Mouse (Mus musculus): ENCODE data around the gene Cadps2. TPM values are rescaled to one million over a fixed set of nuclear protein-coding genes. Genes with fewer than 3 reads are reported as not detected.

The Cadps2 gene
- polyA plus RNA-seq, 1 experiment = 5.0 TPM

DNA sequence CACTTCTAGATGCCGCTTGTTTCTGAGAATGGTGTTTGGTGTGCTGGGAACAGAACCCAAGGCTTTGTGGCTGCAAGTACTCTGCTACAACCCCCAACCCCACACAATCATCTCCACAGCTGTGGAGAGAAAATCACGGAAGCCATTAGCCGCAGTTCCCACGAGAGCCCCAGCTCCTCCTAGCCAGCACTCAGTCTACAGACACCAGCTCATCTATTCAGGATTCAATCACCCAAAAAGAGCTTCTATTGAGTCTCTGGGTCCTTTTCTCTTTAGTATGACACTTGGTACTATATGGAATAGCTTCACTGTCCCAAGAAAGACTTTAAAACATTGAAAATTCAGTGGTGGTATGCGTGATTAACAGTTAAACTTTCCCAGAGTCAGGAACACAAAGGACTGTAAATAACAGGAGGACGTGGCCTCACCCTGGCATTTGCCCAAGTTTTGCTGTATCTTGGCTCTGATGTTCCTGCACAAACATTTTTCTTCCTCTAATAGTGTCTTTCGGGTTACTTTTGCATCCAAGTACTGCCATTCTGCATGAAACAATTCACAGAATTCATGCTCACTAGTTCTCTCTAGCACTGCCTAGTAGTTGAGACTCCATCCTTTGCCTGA, 191.5 kb downstream of the Cadps2 start:
- Histone ChIP-seq H3K4me1 (ENCODE audit: control insufficient read depth, insufficient read depth, low read length) (no peaks in the 10 kb centered on the region), H3K27ac (ENCODE audit: insufficient read depth, low read depth, low read length) (no peak overlapping the region), H3K4me3 (ENCODE audit: insufficient read depth, low read depth, low read length) (no peak overlapping the region), H3K27me3 (replicated peaks; ENCODE audit: control insufficient read depth, insufficient read depth, low read length) (no peaks in the 10 kb centered on the region), H3K36me3 (ENCODE audit: control insufficient read depth, insufficient read depth, low read length) (no peaks in the 10 kb centered on the region)
- TF ChIP-seq CTCF (conservative IDR thresholded peaks at IDR 0.05; ENCODE audit: insufficient read depth, insufficient read length, low read depth, low read length) = no peak
- 60% methylated on average over 7 of the region's 7 CpGs for WGBS
- DNase-seq = peak; percentile 51

DNA sequence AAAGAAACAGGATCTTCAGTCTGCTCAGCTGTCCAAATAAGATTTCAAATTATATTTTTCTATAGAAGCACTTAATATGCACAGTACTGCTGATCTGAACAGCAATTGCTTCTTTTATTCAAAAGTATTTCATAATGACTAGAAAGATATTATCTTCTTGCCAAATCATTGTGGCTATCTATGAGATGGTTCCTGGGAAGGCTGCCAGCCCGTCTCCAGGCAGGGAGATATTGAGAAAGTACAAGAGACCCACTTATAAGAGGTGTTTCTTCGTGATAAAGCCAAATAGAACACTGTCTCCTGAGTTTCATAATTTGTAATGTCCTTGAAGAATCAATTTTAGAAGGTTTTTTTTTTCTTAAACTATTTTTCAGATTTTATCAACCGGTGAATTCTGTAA, 202.1 kb downstream of the Cadps2 start:
- Histone ChIP-seq H3K4me3 (ENCODE audit: insufficient read depth, low read depth, low read length) (no peak overlapping the region), H3K4me1 (ENCODE audit: control insufficient read depth, insufficient read depth, low read length) (no peaks in the 10 kb centered on the region), H3K36me3 (ENCODE audit: control insufficient read depth, insufficient read depth, low read length) (no peaks in the 10 kb centered on the region), H3K27me3 (replicated peaks; ENCODE audit: control insufficient read depth, insufficient read depth, low read length) (no peaks in the 10 kb centered on the region), H3K27ac (ENCODE audit: insufficient read depth, low read depth, low read length) (no peak overlapping the region)
- TF ChIP-seq POLR2A (IDR thresholded peaks at IDR 0.05; ENCODE audit: low read depth, low read length) (no peak), CTCF (conservative IDR thresholded peaks at IDR 0.05; ENCODE audit: insufficient read depth, insufficient read length, low read depth, low read length) (no peak)
- no peak for DNase-seq
- WGBS = 77% methylated on average over 3 of the region's 3 CpGs

- 83% methylated on average over 3 of the region's 3 CpGs for WGBS
- no peak overlapping the region for H3K4me3 ChIP-seq (ENCODE audit: insufficient read depth, low read depth, low read length)
- H3K4me1 ChIP-seq (ENCODE audit: control insufficient read depth, insufficient read depth, low read length) = no peaks in the 10 kb centered on the region
- no peak for DNase-seq
- no peaks in the 10 kb centered on the region for H3K27me3 ChIP-seq (replicated peaks; ENCODE audit: control insufficient read depth, insufficient read depth, low read length)
- no peaks in the 10 kb centered on the region for H3K36me3 ChIP-seq (ENCODE audit: control insufficient read depth, insufficient read depth, low read length)
- TF ChIP-seq POLR2A (IDR thresholded peaks at IDR 0.05; ENCODE audit: low read depth, low read length) = no peak
- no peak overlapping the region for H3K27ac ChIP-seq (ENCODE audit: insufficient read depth, low read depth, low read length)
These were observed 204.0 kb downstream of the Cadps2 start for GRCm38 (mm10) chr6:23635208-23635607.

DNA sequence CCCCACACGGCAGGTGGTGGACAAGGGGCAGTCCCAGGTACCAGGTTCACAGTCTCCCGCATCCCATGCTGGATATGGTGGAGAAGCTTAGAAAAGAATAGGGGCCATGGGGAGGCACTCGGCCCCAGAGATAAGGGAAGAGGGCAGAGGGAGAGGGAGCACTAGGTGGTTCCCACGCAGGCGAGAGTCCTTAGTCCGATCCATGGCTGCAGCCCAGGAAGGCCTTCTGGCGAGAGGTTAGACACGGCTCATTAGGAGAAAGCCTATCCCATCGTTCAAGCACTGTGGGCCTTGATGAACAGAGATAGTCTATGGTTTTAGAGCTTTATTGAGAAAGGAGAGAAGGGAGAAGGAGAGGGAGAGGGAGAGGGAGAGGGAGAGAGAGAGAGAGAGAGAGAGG, 205.2 kb downstream of the Cadps2 start:
- DNase-seq = no peak
- no peak for TF ChIP-seq CTCF (conservative IDR thresholded peaks at IDR 0.05; ENCODE audit: insufficient read depth, insufficient read length, low read depth, low read length)
- TF ChIP-seq POLR2A (IDR thresholded peaks at IDR 0.05; ENCODE audit: low read depth, low read length) = no peak
- no peak overlapping the region for H3K27ac ChIP-seq (ENCODE audit: insufficient read depth, low read depth, low read length)
- H3K27me3 ChIP-seq (replicated peaks; ENCODE audit: control insufficient read depth, insufficient read depth, low read length) = no peaks in the 10 kb centered on the region
- H3K36me3 ChIP-seq (ENCODE audit: control insufficient read depth, insufficient read depth, low read length) = no peaks in the 10 kb centered on the region
- WGBS = 79% methylated on average over 9 of the region's 9 CpGs
- no peaks in the 10 kb centered on the region for H3K4me1 ChIP-seq (ENCODE audit: control insufficient read depth, insufficient read depth, low read length)
- H3K4me3 ChIP-seq (ENCODE audit: insufficient read depth, low read depth, low read length) = no peak overlapping the region

DNA sequence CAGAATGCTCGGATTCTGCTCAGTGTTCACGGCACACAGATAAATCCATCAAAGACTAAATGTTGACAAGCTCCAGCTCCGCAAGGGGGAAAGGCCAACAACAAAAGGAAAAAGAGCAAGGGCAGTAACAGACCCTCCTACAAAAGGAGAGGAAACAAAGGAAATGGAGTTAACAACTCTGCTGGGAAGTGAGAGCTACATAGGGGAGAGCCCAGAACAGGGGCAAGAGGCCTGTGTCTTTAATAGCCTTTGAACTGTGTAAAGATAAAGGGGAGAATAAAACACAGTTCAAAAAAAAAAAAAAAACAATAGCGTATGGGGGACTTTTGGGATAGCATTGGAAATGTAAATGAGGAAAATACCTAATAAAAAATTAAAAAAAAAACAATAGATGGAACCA, 208.8 kb downstream of the Cadps2 start:
- H3K27me3 ChIP-seq (replicated peaks; ENCODE audit: control insufficient read depth, insufficient read depth, low read length) = no peaks in the 10 kb centered on the region
- no peak overlapping the region for H3K4me3 ChIP-seq (ENCODE audit: insufficient read depth, low read depth, low read length)
- WGBS = 57% methylated on average over 4 of the region's 4 CpGs
- TF ChIP-seq POLR2A (IDR thresholded peaks at IDR 0.05; ENCODE audit: low read depth, low read length) (no peak), CTCF (conservative IDR thresholded peaks at IDR 0.05; ENCODE audit: insufficient read depth, insufficient read length, low read depth, low read length) (no peak)
- no peak overlapping the region for H3K27ac ChIP-seq (ENCODE audit: insufficient read depth, low read depth, low read length)
- H3K4me1 ChIP-seq (ENCODE audit: control insufficient read depth, insufficient read depth, low read length) = no peaks in the 10 kb centered on the region
- DNase-seq = no peak
- H3K36me3 ChIP-seq (ENCODE audit: control insufficient read depth, insufficient read depth, low read length) = no peaks in the 10 kb centered on the region

GRCm38 (mm10) chr6:23575102-23575501, 264.1 kb downstream of the Cadps2 start:
- TF ChIP-seq CTCF (conservative IDR thresholded peaks at IDR 0.05; ENCODE audit: insufficient read depth, insufficient read length, low read depth, low read length) (no peak), POLR2A (IDR thresholded peaks at IDR 0.05; ENCODE audit: low read depth, low read length) (no peak)
- DNase-seq = no peak
- 68% methylated on average over 2 of the region's 2 CpGs for WGBS

DNA sequence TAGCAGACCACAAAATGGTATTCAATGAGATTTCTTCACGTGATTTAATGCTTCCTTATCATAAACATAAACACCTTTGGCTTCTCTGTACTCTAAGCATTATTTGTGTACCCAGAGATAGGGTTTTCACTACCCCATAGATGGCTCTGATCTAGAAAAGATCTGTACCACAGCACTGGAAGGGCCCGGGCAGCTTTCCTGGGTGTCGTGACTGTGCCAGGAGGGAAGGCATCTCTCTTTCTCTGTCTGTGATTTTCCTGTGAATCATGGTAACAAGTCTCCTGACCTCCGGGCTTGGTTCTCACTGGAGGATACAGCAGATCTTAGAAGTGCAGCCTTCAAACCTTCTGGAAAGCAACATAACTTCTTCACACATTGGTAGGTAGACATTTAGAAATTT, 265.5 kb downstream of the Cadps2 start:
- H3K27me3 ChIP-seq (replicated peaks; ENCODE audit: control insufficient read depth, insufficient read depth, low read length) = no peaks in the 10 kb centered on the region
- no peaks in the 10 kb centered on the region for H3K36me3 ChIP-seq (ENCODE audit: control insufficient read depth, insufficient read depth, low read length)
- TF ChIP-seq CTCF (conservative IDR thresholded peaks at IDR 0.05; ENCODE audit: insufficient read depth, insufficient read length, low read depth, low read length) (no peak), POLR2A (IDR thresholded peaks at IDR 0.05; ENCODE audit: low read depth, low read length) (no peak)
- 90% methylated on average over 4 of the region's 4 CpGs for WGBS
- H3K4me1 ChIP-seq (ENCODE audit: control insufficient read depth, insufficient read depth, low read length) = no peaks in the 10 kb centered on the region
- no peak overlapping the region for H3K27ac ChIP-seq (ENCODE audit: insufficient read depth, low read depth, low read length)
- no peak for DNase-seq
- no peak overlapping the region for H3K4me3 ChIP-seq (ENCODE audit: insufficient read depth, low read depth, low read length)

More at GRCm38 (mm10) chr6:23575102-23575501, 264.1 kb downstream of the Cadps2 start:
- Histone ChIP-seq H3K36me3 (ENCODE audit: control insufficient read depth, insufficient read depth, low read length) (no peaks in the 10 kb centered on the region), H3K27ac (ENCODE audit: insufficient read depth, low read depth, low read length) (no peak overlapping the region), H3K4me3 (ENCODE audit: insufficient read depth, low read depth, low read length) (no peak overlapping the region), H3K27me3 (replicated peaks; ENCODE audit: control insufficient read depth, insufficient read depth, low read length) (no peaks in the 10 kb centered on the region), H3K4me1 (ENCODE audit: control insufficient read depth, insufficient read depth, low read length) (no peaks in the 10 kb centered on the region)

All from kidney, adult 2 months (tissue).